Mouse (Mus musculus): ENCODE measurements around the gene Bmp8b. TPM values are rescaled to one million over a fixed set of nuclear protein-coding genes. Genes with fewer than 3 reads are reported as not detected.
"Not testable (repeated sequence)": the region's sequence is repeated elsewhere in the genome, so short reads cannot be mapped to it uniquely, and the experiment has no call there.

The Bmp8b gene
- total RNA-seq (2021), result not detected
- long read RNA-seq, experiment 1, result 0 reads
- long read RNA-seq, experiment 2, result 0 reads

DNA sequence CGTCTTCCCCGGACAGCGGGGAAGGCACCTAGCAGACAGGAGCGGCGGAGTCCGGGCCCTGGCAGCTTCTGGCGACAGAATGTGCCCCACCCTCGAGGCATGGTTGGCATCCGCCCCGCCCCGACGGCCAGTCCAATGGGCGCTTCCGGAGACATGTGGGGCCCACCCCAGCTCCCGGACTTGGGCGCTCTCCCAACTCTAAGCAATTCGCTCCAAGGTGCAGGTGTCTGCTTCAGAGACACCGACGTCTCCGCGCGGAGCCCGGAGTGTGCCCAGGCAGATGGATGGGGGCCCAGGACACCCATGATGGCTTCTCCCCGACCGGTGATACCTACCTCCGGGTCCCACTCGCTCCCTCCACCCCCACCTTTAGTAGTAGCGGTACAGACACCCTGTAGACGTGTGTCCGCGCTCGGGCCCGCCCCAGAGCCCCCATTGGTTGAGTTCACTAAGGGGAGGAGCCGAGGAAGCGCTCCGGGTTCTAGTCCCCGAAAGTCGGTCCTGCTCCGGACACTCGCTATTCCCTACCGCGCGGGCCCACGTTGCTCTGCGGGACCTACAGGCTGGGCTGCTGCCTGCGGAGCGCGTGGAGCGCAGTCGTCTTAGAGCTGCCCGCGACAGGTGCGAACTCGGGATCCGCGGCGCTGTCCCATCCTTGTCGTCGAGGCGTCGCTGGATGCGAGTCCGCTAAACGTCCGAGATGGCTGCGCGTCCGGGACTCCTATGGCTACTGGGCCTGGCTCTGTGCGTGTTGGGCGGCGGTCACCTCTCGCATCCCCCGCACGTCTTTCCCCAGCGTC lies at the start of gene Bmp8b:
TSS of gene Bmp8b (plus strand) at position 515 of the 800 bp plus-strand sequence.
- no peak for DNase-seq

DNA sequence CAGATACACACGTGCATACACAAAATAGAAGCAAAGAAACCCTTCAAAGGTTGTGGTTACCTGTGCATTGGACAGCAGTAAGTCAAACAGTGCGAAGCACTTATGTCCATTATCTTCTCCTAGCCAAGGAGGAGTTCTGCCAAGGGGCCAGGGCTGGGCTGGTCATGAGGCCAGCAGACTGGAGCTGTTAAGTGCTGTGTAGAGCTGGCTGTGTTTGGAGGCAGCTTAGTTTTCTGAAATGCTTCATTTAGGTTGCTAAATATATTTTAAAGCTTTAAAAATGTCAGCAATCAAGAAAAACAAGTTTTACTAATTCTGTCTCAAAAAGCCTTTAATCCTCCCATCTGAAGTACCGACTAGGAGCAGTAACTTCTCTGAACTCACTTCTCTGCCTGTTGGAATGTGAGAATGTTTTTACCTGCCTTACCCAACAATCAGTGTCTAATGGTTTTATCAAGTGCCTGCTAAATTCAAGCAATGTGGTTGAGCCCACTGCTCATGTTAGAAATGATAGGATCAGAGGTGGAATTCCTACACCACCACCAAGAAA lies 48.3 kb upstream of the Bmp8b start:
- DNase-seq, result peak in 1 of 2 experiments; percentile 11
- intact Hi-C loops (cut with DNase I), result no loop called here

More for the DNA sequence above, at the start of gene Bmp8b:
- intact Hi-C loops (cut with DNase I), result no loop called here

DNA sequence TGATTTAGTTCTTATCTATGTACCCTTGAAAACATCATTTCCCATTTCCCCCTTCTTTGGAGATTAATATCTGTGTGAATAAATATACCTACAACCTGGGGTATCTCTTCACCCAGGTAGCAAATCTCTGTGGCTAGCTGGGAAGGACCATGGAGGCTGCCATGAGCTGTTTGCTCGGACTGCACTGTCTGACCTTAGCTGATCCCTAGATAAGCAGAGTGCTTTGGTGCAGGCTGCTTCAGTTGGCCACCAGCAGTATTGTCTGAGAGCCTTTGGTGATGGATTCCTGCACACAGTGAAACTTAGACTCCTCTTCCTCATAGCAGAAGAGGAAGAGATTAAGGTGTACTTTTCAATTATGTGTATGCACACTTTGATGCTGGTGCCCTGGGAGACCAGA lies 47.0 kb upstream of the Bmp8b start:
- intact Hi-C loops (cut with DNase I), result no loop called here
- DNase-seq, result no peak

DNA sequence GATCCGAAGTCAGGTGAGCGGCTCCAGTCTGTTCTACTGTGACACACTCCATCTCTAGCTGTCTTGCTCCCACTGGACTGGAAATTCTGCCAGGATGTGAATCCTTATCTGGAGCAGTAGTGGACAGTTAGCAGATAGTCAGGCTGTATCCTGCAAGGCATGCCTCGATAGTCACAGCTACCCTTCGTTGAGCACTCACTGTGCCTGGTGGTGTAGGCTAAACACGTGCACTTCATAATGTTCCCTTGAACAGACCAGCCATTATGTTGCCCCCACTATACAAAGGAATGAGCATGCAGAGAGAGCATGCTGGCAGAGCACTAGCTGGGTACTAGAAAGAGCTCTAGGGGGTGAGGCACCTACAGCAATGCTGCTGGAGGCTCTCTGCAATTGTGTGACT lies 43.2 kb upstream of the Bmp8b start:
- intact Hi-C loops (cut with DNase I), result no loop called here
- DNase-seq, result no peak

DNA sequence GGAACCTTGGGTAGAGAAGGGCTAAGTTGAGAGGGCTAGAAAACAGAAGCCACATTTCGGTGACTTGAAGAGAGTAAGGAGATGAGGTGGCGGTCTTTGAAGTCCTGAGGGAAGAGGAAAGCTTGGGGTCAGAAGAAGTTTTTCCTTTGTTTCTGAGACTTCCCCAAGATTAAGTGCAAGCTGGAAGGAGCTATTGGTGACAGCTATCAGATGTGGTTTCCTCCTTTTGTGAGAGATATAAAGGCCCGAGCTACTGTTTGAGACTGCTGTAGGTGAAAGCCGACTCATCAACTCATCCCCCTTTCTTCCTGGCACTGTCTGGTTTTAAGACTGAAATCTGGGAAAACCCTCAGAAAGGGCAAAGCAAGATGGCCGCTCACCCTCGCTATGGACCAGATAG lies 36.3 kb upstream of the Bmp8b start:
- intact Hi-C loops (cut with DNase I), result no loop called here
- DNase-seq, result no peak

DNA sequence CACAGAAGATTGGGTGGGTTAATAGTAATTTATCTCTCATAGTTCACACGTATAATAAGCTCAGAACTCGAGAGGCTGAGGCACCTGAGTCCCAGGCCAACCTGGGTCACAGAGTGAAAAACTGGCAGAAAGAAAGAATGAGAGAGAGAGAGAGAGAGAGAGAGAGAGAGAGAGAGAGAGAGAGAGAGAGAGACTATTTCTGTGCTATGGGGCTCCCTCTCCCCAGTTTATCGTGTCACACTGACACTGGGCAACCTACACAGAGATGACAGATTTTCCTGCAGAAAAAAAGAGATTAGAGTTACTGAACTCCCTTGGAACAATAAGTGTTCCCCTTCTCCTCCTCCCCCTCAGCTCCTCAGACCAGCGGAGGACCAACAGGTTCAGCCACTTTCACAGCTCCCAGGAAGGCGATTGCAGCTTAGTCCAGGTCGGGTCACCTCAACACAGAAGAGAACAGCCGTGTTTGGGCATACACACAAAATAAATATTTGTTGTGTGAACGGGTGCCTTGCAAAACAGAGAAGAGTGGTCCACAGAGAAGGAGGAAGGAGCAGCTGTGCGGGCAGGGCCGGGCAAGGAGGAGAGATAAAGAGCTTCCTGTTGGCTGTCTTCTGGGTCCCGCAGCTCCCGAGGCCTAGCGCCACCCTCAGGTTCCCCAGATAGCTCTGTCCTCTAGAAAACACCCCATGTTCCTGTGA lies 33.5 kb upstream of the Bmp8b start:
- intact Hi-C loops (cut with DNase I), result no loop called here
- peak; percentile 30 to 42 for DNase-seq

DNA sequence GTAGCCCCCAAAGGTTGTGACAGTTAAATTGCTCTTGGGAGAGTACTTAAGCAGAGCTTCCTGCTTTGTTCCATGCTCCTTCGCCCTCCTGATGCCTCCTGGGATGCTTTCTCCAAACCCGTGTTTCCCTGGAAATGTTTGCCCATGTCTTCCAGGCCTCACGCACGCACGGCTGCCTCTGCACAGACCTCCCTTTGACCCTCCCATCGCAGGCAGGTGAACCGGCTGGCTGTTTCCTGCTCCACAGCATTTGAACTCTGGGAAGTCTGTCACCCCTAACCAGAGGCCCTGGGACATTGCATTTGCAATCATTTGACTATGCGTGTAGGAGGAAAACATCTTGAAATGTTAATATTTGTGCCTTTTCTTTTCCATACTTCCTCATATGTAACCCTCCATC lies 28.0 kb upstream of the Bmp8b start:
- DNase-seq, result no peak
- intact Hi-C loops (cut with DNase I), result no loop called here

DNA sequence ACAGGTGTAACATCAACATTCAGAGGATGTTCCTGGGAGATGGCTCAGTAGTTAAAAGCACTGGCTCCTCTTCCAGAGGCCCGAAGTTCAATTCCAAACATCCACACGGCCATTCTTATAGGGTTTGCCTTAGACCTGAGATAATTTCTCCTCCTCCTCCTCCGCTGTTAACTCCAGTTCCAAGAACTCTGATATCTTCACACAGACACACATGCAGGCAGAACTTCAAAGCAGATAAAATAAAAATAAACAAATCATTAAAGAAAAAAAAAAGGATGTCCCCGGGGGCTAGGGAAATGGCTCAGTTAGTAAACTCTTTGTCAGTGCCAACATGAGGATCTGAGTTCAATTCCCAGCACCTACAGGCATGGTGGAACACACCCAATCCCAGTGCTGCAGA lies 26.7 kb upstream of the Bmp8b start:
- no peak for DNase-seq
- intact Hi-C loops (cut with DNase I), result no loop called here

DNA sequence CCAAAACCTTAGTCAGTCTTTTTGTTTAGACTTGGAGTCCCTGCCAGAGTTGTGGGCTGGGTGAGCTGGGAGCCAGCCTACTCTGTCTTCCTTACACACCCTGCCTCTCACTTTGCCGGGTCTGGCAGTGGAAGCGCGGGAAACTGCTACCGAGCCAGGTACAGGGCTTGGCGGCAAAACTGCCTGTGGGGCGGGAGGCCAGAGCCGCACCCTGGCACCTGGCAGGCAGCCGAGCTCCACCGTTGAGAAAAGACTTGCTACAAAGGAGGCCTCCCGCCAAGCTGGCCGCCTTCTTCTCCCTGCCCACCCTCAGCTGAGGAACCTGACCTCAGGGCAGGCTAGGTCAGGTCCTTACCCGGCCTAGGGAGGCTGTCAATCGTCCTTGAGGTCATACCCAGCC lies 24.2 kb upstream of the Bmp8b start:
- DNase-seq, result peak in 1 of 2 experiments; percentile 16
- intact Hi-C loops (cut with DNase I), result loop anchor here (5.0 kb wide), 4 partner anchors 138 to 273 kb away; no protein-coding TSS in a partner anchor

DNA sequence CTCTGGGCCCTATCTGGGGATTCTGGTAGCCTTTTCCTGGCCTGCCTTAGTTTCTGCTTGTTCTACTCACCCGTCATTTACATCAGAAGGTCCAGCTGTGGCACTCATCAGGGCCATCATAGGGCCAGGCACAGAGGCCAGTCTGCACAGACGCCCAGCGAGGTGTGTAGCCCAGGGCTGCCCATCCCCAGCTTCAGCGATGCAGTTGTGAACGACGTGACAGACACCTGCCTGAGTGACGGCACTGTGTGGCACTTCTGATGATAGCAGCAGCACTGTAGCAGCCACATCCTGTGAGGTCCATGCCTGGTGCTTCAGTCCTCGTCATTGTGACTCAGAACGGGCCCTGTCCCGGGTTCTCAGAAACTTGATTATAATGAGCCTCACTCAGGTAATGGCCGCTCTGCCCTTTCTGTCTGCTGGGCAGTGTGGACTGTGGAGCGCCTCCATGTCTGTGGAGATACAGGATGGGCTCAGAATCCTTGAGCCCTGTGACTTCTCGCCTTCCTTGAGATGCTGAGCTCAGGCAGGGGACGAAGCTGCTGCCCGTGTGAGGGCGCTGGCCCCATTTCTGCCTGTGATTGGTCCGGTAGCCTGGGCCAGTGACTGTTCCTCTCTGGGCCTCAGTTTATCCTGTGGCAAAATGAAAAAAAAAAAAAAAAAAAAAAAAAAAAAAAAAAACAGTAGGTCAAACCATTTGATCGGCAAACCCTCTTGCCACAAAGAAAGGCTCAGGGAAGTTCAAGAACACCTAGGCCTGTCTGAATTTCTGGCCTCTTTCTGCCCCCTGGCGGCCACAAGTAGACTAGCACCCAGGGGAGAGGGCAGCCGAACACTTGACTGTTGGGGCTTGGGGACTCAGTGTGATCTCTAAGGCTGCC lies 22.4 kb upstream of the Bmp8b start:
- intact Hi-C loops (cut with DNase I), result loop anchor here (1.0 to 5.0 kb wide), 5 partner anchors 87 to 275 kb away; partner anchors contain the start of gene Mycl
- DNase-seq, result peak; percentile 62 to 73

DNA sequence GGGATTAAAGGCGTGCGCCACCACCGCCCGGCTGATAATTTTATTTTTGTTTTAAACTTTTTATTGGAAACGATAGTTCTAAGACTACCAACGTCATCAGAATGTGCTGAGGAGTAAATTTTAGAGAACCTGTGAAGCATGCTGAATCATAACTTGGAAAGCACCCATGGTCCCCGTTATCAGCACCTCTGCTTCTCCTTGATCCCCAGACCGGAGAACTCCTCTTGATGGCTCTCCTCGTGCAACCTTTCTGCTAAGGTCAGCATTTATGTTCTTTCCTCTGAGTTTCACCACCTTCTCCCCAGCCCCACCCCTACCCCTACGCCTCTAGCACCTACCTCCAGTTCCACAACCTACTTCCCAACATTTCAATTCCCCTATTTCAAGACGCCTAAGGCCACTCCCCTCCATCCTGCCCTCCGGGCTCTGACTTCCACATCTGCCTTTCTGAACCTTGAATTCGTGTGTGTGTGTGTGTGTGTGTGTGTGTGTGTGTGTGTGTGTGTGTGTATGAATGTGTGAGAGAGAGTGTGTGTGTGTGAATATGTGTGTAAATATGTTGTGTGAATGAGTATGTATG lies 21.6 kb upstream of the Bmp8b start:
- DNase-seq, result no peak
- intact Hi-C loops (cut with DNase I), result loop anchor here (1.0 to 5.0 kb wide), 5 partner anchors 88 to 276 kb away; partner anchors contain the start of gene Mycl

DNA sequence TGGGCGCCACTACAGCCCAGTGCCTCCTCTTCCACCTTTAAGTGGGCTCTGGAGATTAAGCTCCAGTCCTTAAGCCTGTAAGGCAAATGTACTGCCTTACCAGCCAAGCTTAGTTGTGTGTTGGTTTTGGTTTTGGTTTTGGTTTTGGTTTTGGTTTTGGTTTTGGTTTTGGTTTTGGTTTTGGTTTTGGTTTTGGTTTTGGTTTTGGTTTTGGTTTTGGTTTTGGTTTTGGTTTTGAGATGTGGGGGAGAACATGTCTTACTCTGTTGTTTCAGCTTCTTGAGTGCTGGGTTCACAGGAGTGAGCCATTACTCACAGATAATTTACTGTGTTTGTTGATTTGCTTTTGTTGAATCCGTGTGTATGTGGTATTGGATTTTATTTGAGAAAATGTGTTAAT lies 19.7 kb upstream of the Bmp8b start:
- DNase-seq, result no peak
- intact Hi-C loops (cut with DNase I), result no loop called here

DNA sequence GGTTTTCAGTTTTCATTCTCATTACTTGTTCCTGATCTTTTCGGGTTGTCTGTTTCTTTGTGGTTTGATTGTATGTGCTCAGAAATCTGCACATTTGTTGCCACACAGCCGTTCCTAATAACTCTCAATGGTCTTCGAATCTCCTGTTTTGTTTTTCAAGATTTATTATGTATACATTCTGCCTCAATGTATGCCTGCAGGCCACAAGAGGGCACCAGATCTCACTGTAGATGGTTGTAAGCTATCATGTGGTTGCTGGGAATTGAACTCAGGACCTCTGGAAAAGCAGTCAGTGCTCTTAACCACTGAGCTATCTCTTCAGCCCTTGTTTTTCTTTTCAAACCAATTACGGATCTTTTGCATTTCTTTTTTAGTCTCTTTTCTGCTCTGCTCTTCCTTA lies 18.6 kb upstream of the Bmp8b start:
- DNase-seq, result no peak
- intact Hi-C loops (cut with DNase I), result no loop called here

DNA sequence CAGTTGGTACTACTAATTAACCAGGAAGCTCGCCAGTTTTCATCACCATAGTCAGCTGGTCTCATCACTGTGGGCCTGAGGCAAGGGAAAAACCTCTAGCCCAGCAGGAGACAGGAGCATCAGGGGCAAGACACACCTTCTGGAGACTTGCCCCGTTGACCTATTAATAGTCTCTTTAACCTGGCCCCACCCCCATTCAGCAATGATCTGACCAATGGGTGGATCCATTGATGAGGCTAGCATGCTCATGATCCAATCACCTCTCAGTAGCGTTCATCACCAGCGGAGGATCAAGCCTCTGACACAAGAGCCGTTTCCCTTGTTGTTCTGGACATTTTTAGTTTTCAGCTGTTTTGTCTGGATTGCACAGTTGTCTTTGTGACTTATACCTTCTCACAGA lies 12.3 kb upstream of the Bmp8b start:
- intact Hi-C loops (cut with DNase I), result no loop called here
- DNase-seq, result no peak

DNA sequence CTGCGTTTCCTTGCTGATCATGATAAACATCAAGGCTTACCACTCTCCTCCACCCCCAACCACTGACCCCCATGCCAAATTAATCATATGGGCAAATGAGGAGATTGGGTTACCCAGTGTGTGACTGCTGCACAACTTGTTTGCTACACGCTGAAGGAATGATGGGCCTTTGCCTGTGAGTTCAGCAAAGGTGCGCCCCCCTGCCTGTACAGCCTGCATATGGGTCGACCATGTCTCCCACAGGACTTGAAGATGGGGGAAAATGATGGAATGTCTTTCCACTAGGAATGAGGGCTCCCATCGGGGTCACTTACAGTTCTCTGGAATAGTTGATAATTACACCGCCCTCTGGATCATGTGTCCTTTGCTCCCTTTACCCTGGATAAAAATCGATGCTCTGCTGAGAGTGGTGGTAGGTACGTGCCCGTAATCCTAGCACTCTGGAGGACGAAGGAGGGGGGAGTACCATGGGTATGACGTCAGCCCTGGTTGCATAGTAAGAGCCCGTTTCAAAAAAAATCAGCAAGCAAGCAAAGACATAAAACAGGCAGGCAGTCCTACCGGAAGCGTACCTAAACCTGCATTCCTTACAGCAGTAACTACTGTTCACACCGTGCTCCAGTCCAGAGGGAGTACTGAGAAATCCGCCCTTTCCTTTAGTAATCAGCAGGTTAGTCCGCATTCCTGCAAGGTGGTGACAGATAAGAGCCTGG lies 11.7 kb upstream of the Bmp8b start:
- intact Hi-C loops (cut with DNase I), result no loop called here

DNA sequence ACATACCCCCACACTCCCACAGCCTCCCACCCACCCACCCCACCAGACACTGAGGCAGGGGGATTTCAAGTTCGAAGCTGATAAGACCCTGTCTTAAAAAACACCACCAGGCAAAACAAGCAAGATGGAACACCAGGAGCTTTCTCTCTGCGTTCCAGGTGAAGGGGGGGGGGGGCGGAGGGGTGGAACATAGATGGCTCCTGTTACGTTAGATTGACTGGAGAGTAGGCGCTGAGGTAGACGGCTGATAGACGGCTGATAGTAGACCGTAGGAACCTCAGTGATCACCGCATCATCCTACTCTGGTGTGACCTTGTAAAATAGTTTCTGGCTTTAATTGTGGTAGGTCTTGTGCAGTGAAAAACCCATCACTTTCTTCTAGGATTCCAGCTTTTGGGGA lies 11.1 kb upstream of the Bmp8b start:
- DNase-seq, result no peak
- intact Hi-C loops (cut with DNase I), result no loop called here

More for the DNA sequence above, 11.7 kb upstream of the Bmp8b start:
- no peak for DNase-seq

DNA sequence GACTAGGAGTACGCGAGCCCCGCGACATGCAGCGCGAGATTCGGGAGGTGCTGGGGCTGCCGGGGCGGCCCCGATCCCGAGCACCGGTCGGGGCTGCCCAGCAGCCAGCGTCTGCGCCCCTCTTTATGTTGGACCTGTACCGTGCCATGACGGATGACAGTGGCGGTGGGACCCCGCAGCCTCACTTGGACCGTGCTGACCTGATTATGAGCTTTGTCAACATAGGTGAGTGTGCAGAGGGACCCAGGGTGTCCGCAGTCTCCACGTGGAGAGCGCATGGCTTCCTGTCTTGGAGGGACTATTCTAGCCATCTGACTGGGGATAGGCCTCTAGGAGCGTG lies 456 bp downstream of the Bmp8b start:
- no peak for DNase-seq
- intact Hi-C loops (cut with DNase I), result no loop called here

DNA sequence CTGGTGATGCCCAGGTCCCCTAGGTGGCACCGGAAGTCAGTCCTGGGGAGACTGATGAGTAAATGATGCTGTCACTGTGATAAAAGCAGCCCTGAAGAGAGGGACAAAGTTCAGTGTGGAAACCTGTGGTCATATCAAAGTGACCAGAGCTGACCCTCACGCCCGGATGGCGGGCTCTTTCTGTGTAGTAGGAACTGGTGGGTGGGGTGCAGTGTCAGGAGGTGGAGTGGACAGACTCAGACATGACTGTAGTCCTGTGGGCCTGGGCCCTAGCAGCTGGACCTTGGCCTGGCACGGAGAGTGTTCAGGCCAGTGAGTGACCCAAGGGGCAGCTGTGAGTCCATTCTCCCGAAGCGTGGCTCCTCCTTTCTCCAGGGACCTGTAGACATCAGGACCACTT lies 964 bp downstream of the Bmp8b start:
- intact Hi-C loops (cut with DNase I); DNase-seq: not testable (repeated sequence)

DNA sequence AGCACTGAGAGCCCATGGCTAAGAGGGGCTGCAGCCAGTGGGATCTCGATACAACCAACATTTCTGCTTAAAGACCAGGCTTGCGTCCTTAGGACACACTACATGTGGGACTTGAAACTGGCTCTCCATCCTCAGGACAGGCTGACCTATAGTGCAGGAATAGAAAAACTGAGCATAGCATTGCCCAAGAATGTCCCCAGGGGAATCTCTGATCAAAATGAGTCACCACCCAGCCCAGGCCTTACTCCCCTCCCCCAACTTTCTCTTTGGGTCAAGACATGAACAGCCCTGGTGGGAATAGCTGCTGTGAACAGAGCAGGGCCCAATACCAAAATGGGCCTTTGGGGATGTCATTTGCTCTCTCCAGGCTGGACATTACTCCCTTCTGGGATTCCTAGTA lies 1.9 kb downstream of the Bmp8b start:
- intact Hi-C loops (cut with DNase I), result no loop called here
- DNase-seq, result no peak

DNA sequence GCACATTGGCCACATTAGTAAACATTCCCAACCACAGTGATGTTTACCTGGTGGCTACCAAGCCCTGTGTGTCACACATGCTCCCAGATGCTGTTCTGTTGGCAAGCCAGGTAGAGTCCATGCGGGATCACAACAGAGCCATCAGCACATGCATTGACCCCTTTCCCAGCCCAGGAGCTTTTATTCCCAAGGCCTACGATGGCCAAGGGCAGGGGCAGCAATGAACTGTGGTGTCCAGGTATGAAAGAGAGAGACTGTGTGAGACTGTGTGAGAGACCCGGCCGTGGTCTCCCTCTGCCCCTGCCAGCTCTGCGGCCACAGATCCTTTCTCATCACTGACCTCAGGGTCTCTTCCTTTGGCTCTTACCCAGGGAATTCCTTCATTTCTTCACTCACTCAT lies 3.1 kb downstream of the Bmp8b start:
- no peak for DNase-seq
- intact Hi-C loops (cut with DNase I), result no loop called here

All from heart, postnatal 14 days (tissue).